Mouse (Mus musculus) megakaryocyte, embryonic 14.5 days (primary cell): ENCODE data around the gene Dag1.
"Not testable (repeated sequence)": the region's sequence is repeated elsewhere in the genome, so short reads cannot be mapped to it uniquely, and the experiment has no call there.

Experiments used
- FLI1 ChIP-seq: IDR thresholded peaks from 2 replicates; pipeline ENCODE4 v1.6.1; 2012; ENCODE audit warnings: low read length, inconsistent platforms, mixed read lengths
- GATA1 ChIP-seq: IDR thresholded peaks from 3 replicates; pipeline ENCODE4 v1.6.1; 2012; ENCODE audit warnings: mixed read lengths, low read length, inconsistent platforms, borderline replicate concordance

- TF ChIP-seq GATA1, FLI1: not testable (repeated sequence)
These were observed 23.9 kb upstream of the Dag1 start for GRCm38 (mm10) chr9:108287526-108288238.
